Mouse (Mus musculus) stomach, postnatal 0 days (tissue): ENCODE measurements at regions not wholly inside any gene's neighbourhood (a gene's known extent, or its start where the extent isn't known, plus 50 kb on each side); places are given as distances from the start of the nearest gene placed in this dataset.

ENCODE experiments used
- ATAC-seq: fragments of 200-750 bp; cut with Nextera tagmentation; 2 replicates; pipeline ENCODE4 v1.8.0; 2017; ENCODE audit not compliant: low FRiP score, low TSS enrichment
- DNase-seq: peaks from one replicate; pipeline ENCODE4 v3.0.0-alpha.2; 2016; ENCODE audit warnings: low spot score
- H3K27ac ChIP-seq: fragments of 300-500 bp; sonication (generic); replicated peaks from 2 replicates; pipeline ENCODE4 v1.5.1; 2014; ENCODE audit warnings: mild to moderate bottlenecking, control low read depth
- H3K27me3 ChIP-seq: fragments of 300-500 bp; sonication (generic); 2 replicates; pipeline ENCODE4 v1.6.1; 2014; ENCODE audit warnings: low read length; ENCODE audit not compliant: control insufficient read depth, insufficient read depth
- H3K36me3 ChIP-seq: fragments of 300-500 bp; sonication (generic); 2 replicates; pipeline ENCODE4 v1.6.1; 2014; ENCODE audit warnings: low read length, mixed read lengths; ENCODE audit not compliant: control insufficient read depth, insufficient read depth
- H3K4me1 ChIP-seq: fragments of 300-500 bp; sonication (generic); replicated peaks from 2 replicates; pipeline ENCODE4 v1.6.1; 2014; ENCODE audit warnings: antibody characterized with exemption; ENCODE audit not compliant: control insufficient read depth, insufficient read depth
- H3K4me2 ChIP-seq: fragments of 300-500 bp; sonication (generic); replicated peaks from 2 replicates; pipeline ENCODE4 v1.6.1; 2014; ENCODE audit warnings: low read depth, mild to moderate bottlenecking, control low read depth, moderate library complexity
- H3K4me3 ChIP-seq: fragments of 300-500 bp; sonication (generic); 2 replicates; pipeline ENCODE4 v1.5.1; 2014; ENCODE audit warnings: low read depth, low read length, control low read depth
- H3K9ac ChIP-seq: fragments of 300-500 bp; sonication (generic); 2 replicates; pipeline ENCODE4 v1.6.1; 2014; ENCODE audit warnings: mild to moderate bottlenecking, low read length, control low read depth, mixed read lengths
- H3K9me3 ChIP-seq: fragments of 300-500 bp; sonication (generic); 2 replicates; pipeline ENCODE4 v1.6.1; 2016; ENCODE audit warnings: low read length; ENCODE audit not compliant: control insufficient read depth
- CTCF ChIP-seq: IDR thresholded peaks from 2 replicates; pipeline ENCODE4 v1.5.1; 2016; ENCODE audit warnings: antibody characterized with exemption, low read depth, mild to moderate bottlenecking, moderate library complexity
- EP300 ChIP-seq: optimal IDR thresholded peaks from 2 replicates; pipeline ENCODE3; 2016; ENCODE audit warnings: antibody characterized with exemption
- WGBS: fragments of 180-500 bp; shearing (Covaris S2); extraction: QIAGEN DNeasy Blood & Tissue Kit; methylation state at CpG from one replicate; pipeline ENCODE4 v1.1.7; 2014; 5-methylcytosine and 5-hydroxymethylcytosine counted together

DNA sequence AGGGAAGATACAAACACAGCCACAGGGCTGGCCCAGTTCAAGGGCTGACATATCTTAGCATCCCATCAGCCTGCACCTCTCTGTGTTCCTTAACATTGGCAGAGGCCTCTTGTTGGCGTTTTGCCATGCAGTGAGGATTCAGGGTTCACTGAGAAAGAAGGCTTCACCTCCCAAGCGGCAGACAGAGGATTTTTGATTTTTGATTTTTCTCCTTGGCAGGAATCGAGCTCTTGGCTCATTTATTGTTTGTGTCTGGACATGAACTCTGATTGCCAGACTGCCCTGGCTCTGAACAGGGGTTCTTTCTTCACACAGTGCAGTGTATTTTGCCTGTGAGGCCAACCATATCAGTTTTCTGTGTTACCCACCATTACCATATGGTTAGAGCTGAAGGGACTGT, 259.9 kb upstream of the Dcn start:
- 38% methylated on average over 3 of the region's 3 CpGs for WGBS
- no peak overlapping the region for H3K4me2 ChIP-seq
- no peak for DNase-seq
- ATAC-seq = no peak
- H3K36me3 ChIP-seq = no peaks in the 10 kb centered on the region
- H3K27me3 ChIP-seq = no peaks in the 10 kb centered on the region
- H3K27ac ChIP-seq = no peak overlapping the region
- no peak overlapping the region for H3K4me3 ChIP-seq
- TF ChIP-seq CTCF (no peak), EP300 (no peak)
- no peaks in the 10 kb centered on the region for H3K4me1 ChIP-seq
- H3K9me3 ChIP-seq = no peaks in the 10 kb centered on the region
- no peak overlapping the region for H3K9ac ChIP-seq

DNA sequence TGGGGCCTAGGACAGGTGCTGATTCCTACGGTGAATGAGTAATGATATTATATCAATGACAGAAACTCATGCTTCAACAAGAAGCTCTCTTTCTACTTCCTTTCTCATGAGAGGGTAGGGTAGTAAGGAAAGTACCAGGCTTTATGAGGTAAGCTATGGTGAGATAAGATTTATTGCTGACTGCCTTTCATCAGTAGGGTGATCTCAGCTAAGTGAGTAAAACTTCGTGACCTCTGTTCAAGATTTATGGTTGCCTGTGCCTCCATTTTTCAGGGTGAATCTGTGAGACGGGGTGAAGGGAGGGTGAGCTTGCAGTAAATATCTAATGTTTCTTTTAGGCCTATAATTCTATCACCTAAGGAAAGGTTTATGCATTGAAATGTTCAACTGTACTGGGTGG, 259.0 kb upstream of the Dcn start:
- Histone ChIP-seq H3K27ac (no peak overlapping the region), H3K27me3 (no peaks in the 10 kb centered on the region), H3K4me2 (no peak overlapping the region), H3K9ac (no peak overlapping the region), H3K9me3 (no peaks in the 10 kb centered on the region), H3K4me1 (no peaks in the 10 kb centered on the region), H3K4me3 (no peak overlapping the region), H3K36me3 (no peaks in the 10 kb centered on the region)
- DNase-seq = no peak
- ATAC-seq = no peak
- TF ChIP-seq CTCF (no peak), EP300 (no peak)
- 65% methylated on average over 3 of the region's 3 CpGs for WGBS

GRCm38 (mm10) chr10:97235631-97236030, 243.8 kb upstream of the Dcn start:
- no peaks in the 10 kb centered on the region for H3K27me3 ChIP-seq
- H3K9ac ChIP-seq = no peak overlapping the region
- no peaks in the 10 kb centered on the region for H3K36me3 ChIP-seq
- H3K4me1 ChIP-seq = no peaks in the 10 kb centered on the region
- DNase-seq (no peak), ATAC-seq (no peak)
- no peak for TF ChIP-seq EP300
- TF ChIP-seq CTCF = no peak
- H3K9me3 ChIP-seq = no peaks in the 10 kb centered on the region
- 82% methylated on average over 4 of the region's 4 CpGs for WGBS
- H3K4me3 ChIP-seq = no peak overlapping the region
- H3K27ac ChIP-seq = no peak overlapping the region
- H3K4me2 ChIP-seq = no peak overlapping the region

DNA sequence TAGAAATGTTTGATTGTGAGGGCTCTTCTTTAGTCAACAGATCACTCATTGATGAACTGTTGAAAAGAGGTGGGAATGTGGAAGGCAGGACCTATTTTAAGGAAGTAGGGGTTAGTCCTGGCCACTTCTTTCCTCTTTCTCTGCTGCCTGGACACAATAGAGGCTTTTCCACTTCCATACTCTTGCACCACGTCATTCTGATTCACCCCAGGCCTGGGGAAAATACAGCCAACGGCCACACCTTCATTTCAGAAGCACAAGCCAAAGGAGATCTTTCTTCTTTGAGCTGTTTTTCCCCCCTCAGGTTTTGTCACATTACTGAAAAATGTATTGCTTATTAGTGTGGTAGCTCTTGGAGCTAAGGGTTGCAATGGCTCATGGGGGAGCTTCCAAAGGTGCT, 237.9 kb upstream of the Dcn start:
- no peaks in the 10 kb centered on the region for H3K4me1 ChIP-seq
- no peak overlapping the region for H3K27ac ChIP-seq
- H3K27me3 ChIP-seq = no peaks in the 10 kb centered on the region
- H3K4me2 ChIP-seq = no peak overlapping the region
- DNase-seq (no peak), ATAC-seq (no peak)
- WGBS = 55% methylated on average over 2 of the region's 2 CpGs
- no peaks in the 10 kb centered on the region for H3K36me3 ChIP-seq
- no peak for TF ChIP-seq CTCF
- TF ChIP-seq EP300 = no peak
- H3K9ac ChIP-seq = no peak overlapping the region
- H3K9me3 ChIP-seq = no peaks in the 10 kb centered on the region
- no peak overlapping the region for H3K4me3 ChIP-seq

GRCm38 (mm10) chr10:97245674-97246073, 233.7 kb upstream of the Dcn start:
- ATAC-seq = no peak
- no peaks in the 10 kb centered on the region for H3K27me3 ChIP-seq
- DNase-seq = no peak
- no peaks in the 10 kb centered on the region for H3K9me3 ChIP-seq
- no peaks in the 10 kb centered on the region for H3K4me1 ChIP-seq
- H3K4me3 ChIP-seq = no peak overlapping the region
- no peaks in the 10 kb centered on the region for H3K36me3 ChIP-seq
- H3K9ac ChIP-seq = no peak overlapping the region
- no peak for TF ChIP-seq EP300
- TF ChIP-seq CTCF = no peak
- WGBS = 86% methylated on average over 3 of the region's 3 CpGs
- H3K4me2 ChIP-seq = no peak overlapping the region
- H3K27ac ChIP-seq = no peak overlapping the region

DNA sequence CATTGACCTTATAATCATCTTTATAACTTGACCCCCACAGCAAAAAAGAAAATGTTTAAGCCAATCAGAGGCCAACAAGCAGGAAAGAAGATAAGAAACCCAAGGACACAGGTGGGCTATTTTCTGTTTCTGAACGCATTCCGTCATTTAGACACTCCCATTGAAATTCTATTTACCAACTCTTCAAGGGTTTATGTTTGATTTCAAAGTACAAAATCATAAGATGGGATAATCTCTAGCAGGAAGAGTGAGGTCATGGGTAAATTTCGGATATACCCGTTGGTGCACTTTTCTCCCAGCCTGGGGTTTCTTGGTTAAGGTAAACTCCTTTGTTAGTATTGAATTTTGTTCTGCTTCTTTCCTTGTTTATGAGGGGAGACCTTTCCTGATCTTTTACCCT, 230.9 kb upstream of the Dcn start:
- no peak overlapping the region for H3K27ac ChIP-seq
- H3K4me3 ChIP-seq = no peak overlapping the region
- no peaks in the 10 kb centered on the region for H3K4me1 ChIP-seq
- no peaks in the 10 kb centered on the region for H3K9me3 ChIP-seq
- TF ChIP-seq EP300 (no peak), CTCF (no peak)
- no peak overlapping the region for H3K4me2 ChIP-seq
- H3K27me3 ChIP-seq = no peaks in the 10 kb centered on the region
- no peaks in the 10 kb centered on the region for H3K36me3 ChIP-seq
- 63% methylated on average over 4 of the region's 4 CpGs for WGBS
- ATAC-seq (peak; percentile 59; the same call in 1 of the 2 replicates), DNase-seq (peak; percentile 36)
- H3K9ac ChIP-seq = no peak overlapping the region

GRCm38 (mm10) chr10:97249760-97250159, 229.6 kb upstream of the Dcn start:
- 44% methylated on average over 1 of the region's 1 CpGs for WGBS
- Histone ChIP-seq H3K4me3 (no peak overlapping the region), H3K9me3 (no peaks in the 10 kb centered on the region), H3K36me3 (no peaks in the 10 kb centered on the region), H3K27ac (no peak overlapping the region), H3K27me3 (no peaks in the 10 kb centered on the region), H3K4me1 (no peaks in the 10 kb centered on the region), H3K4me2 (no peak overlapping the region), H3K9ac (no peak overlapping the region)
- ATAC-seq = no peak
- TF ChIP-seq CTCF = no peak
- TF ChIP-seq EP300 = no peak
- no peak for DNase-seq
